Mouse (Mus musculus) embryo, embryonic 11 days (tissue): Measurements from ENCODE around the gene Ubl7.
A peak's percentile ranks its signal among the peaks of the same experiment; 100 is the strongest.

Experiments
- DNase-seq: peaks from one replicate; pipeline ENCODE4 v3.0.0-alpha.2; 2015

Gene Ubl7

GRCm38 (mm10) chr9:57968166-57968771, 57.5 kb downstream of the Ubl7 start:
- DNase-seq: no peak

- no peak for DNase-seq
Measured at GRCm38 (mm10) chr9:57968783-57969542, 58.2 kb downstream of the Ubl7 start.

DNA sequence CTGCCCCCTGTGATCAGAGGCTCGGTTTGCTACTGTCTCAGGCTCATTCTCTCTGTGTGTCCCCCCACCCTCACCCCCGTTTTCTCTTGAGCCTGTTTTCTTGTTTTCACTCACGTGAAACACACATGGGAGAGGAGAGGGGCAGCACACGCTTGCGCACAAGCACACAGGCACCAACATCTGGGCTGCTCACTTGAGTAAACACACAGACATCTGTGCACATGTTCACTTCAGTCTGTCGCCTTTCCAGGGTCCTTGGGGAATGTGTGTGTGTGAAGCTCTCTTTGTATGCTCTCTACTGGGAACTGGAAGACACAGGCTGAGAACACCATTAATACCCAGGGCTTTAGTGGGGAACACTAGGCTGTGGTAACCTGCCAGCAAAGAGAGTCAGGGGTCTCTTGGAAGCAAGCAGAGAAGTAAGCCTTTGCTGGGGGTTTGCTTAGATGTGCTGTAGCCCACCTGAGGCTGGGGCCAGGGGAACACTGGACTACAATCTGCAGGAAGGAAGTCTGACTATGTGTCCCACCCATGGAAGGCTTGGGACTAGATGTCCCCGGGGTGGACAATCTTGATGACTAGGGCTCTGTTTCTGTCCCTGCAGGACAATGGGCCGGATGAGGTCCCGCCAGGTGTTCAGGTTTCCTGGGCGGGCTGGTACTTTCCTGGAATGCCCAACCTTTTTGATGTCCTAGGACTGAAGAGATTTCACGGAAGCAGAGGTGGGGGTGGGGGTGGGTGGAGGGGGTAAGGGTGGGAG, 59.1 kb downstream of the Ubl7 start:
- DNase-seq: no peak

- no peak for DNase-seq
Measured at GRCm38 (mm10) chr9:57971413-57971812, 60.6 kb downstream of the Ubl7 start.

DNA sequence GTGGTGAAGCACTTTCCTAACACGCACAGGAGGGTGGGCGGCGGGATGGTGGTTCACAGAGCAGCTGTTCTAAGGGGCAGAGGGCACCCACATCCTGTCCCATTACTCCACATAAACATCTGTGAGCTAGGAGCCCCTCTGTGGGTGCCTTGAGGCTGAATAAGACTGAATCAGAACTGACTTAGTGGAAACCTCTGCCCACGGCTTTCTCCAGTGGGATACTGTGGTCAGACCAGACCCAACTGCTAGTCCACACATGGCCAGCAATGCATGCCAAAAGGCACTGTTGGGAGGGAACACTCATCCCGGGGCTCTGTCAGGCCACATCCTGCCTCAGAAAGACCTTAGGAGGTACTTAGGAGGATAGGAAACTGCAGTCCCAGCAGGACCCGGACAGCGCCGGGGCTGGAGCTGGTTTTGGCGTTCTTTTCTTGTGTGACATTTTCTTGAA, 61.4 kb downstream of the Ubl7 start:
- DNase-seq: no peak

- DNase-seq: peak; percentile 44
Measured at GRCm38 (mm10) chr9:57972776-57973439, 62.1 kb downstream of the Ubl7 start.

DNA sequence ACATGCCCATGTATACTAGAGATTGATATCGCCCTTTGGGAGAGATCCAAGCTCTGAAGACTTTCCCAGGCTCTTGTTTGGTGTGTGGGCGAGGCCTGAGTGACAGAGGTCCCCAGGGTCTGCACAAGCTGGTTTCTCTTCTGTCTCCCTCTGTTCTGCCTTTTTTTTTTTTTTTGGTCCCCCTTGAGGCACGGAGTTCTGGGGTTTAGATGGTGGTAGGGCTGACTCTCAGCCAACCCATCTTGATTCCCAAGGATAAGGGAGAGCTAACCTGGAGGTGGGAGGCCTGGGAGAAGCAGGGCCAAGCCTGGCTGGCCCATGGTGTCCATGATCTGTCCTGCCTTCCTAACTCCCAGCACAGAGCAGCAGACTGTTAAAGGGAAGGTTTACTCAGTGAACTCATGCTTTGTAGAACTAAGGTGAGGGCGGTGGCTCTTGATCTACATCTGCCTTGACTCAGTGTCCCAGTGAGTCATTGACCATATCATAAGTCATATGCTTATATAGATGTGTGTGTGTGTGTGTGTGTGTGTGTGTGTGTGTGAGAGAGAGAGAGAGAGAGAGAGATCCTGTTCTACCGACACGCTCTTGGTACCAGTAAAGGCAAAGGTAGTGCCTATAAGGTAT, 62.8 kb downstream of the Ubl7 start:
- DNase-seq: no peak

DNA sequence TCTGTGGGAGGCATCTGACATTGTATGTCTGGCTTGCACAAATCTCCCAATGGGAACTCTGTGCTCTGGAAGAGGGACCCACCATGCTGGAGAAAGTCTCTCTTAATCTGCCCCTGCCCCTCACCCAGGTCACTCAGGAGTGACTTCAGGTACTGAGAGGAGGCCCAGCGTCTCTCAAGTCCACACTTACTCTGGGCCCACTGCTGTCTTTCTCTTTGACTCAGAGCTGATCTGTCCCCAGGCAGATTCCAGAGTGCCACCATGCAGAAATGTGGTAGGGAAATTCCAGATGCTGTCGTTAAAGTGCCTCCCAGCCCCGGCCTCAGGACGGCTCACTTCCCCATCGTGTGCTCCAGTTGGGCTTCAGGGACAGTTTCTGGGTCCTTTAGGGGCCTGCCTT, 63.4 kb downstream of the Ubl7 start:
- DNase-seq: no peak

- DNase-seq: no peak
Measured at GRCm38 (mm10) chr9:57975200-57975821, 64.5 kb downstream of the Ubl7 start.

DNA sequence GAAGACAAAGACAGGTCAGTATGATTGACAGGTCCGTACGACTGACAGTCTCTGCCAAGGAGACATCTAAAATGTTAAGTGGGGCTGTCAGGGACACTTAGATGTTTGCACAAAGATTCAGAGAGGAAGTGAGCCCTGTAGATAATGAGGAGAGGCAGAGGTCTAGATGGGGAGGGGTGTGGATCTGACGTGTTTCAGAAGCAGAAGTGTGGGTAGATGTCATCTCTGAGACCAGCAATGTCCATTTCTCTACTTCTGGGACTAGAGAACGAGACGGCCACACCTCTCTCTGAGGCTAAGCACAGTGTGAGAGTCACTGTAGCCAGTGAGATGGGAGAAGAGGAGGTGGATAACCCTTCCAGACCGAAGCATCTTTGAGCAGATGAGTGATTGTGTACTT, 67.2 kb downstream of the Ubl7 start:
- DNase-seq: no peak

GRCm38 (mm10) chr9:57978858-57979257, 68.1 kb downstream of the Ubl7 start:
- no peak for DNase-seq
